Mouse (Mus musculus): ENCODE results near the gene Dazap1.
A peak's percentile ranks its signal among the peaks of the same experiment; 100 is the strongest.

Dazap1 gene

DNA sequence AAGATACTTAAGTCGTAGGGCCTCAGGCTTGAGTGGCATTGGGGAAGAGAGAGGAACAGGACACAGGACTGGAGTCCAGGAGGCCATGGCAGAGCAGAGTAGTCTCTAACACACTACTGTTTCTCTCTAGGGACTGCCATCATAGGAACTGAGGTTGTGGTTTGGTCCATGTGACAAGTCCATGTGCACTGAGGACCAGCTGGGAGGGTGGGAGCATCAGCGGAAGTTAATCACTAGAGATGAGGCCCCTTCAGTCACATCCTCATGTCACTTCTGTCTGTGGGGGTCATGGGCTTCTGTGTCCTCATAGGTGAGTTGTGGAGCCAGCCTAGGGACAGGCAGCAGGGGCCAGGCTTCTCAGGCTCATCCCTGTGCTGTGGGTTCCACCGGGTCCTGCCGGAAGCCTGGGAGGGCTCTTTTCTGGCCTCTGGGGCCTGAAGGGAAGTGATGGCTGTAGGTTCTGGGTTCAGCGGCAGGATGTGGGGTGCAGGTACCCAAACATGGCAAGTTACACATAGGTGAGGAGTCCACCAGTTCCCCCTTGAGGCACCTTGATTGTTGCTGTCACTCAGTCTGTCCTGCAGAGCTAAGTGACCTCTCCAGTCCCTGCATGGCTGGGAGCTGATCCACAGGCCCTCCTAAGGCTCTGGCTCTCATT is 10.0 kb downstream of the Dazap1 start:
- DNase-seq (ENCODE audit: low read depth, low spot score): peak; percentile 36

- DNase-seq (ENCODE audit: low read depth, low spot score): no peak
Measured at GRCm38 (mm10) chr10:80271870-80272585, 10.7 kb downstream of the Dazap1 start.

DNA sequence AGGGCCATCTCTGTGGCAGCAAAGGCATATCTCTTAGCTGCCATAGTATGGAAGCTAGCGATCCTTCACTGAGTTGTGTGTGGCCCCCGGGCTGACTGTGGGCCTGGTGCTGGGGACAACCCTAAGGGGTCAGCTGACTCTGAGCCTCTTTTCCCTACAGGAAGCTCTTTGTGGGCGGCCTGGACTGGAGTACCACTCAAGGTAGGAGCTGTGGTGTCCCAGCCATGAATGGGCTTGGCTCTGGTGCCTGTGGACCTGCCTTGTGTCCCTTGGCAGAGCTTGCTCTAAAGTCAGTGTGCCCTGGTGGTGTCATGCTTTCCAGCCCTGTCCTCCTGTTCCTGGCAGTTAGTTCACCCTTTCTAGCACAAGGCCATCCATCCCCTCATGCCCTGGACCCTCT is 12.6 kb downstream of the Dazap1 start:
- no peak for DNase-seq (ENCODE audit: low read depth, low spot score)

DNA sequence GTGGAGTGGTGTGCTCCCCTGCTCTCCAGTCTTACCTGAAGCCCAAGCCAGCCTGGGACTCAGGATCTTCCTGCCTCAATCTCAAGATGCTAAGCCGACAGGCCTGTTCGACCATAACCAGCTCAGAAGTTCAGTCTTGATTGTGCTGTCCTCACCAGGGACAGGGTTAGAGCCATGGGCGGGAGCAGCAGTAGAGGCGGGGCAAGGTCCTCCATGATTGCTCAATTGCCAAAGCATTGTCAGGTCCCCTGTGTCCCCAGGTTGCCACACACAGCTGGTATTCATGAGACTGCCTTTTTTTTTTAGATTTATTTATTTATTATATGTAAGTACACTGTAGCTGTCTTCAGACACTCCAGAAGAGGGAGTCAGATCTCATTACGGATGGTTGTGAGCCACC is 15.0 kb downstream of the Dazap1 start:
- DNase-seq (ENCODE audit: low read depth, low spot score): no peak

DNA sequence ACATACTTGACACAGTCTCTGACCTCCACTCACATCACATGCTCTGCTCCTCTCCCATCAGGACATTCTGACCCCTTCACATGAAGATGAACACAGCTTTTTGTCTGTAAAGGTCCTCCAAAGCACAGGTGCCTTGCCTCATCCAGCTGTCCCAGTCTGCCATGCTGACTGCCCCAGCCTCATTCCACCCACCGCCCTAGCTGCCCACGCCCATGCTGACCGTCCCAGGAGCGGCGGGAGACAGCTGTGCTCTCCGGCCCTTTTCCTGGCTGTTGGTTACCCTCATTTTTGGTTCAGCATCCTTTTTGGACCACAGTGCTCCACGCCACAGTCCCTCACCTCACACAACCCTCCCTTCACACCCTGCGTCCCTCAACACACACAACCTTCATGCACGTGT is 17.1 kb downstream of the Dazap1 start:
- no peak for DNase-seq (ENCODE audit: low read depth, low spot score)

GRCm38 (mm10) chr10:80279273-80279672 is 18.0 kb downstream of the Dazap1 start:
- no peak for DNase-seq (ENCODE audit: low read depth, low spot score)

GRCm38 (mm10) chr10:80281304-80281703 is 20.0 kb downstream of the Dazap1 start:
- no peak for DNase-seq (ENCODE audit: low read depth, low spot score)

GRCm38 (mm10) chr10:80281921-80282371 is 20.7 kb downstream of the Dazap1 start:
- no peak for DNase-seq (ENCODE audit: low read depth, low spot score)

DNA sequence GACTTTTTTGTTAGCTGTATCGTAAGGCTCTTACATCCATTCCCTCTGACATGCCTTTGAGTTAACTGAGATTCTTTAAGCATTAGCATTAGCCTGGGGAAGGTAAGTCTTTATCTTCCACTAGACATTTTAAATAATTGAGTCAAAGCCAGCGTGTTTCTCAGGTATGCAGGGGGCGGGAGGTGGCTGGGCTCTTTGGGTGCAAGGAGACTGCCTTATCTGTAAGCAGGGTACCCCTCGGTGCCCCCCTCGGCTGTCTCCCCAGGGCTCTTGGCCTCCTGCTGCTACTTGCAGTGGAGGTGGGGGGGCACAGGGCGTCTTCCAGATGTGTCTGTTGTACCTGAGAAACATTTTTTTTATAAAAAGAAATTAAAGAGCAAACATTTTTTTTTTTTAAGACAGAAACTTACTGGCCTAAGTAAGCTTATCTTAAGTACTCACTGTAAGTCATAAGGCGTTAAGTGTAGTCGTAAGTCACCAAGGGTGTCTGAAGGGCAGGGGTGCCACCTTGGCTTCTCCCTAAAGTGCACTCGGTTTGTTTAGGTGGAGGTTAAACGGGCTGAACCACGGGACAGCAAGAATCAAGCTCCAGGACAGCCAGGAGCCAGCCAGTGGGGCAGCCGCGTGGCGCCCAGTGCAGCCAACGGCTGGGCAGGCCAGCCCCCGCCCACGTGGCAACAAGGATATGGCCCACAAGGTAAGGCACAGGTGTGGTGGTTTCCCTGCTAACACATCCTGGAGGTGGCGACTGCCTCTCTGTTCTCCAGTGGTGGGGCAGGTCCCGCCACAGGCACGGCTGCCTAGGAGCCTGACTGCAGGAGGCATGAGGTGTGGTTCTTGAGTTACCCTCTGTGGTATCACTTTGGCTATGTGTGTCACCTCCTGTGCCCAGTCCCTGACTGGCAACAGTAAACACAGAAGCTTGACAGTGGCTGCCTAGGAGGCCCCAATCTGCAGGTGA is 21.5 kb downstream of the Dazap1 start:
- no peak for DNase-seq (ENCODE audit: low read depth, low spot score)

DNA sequence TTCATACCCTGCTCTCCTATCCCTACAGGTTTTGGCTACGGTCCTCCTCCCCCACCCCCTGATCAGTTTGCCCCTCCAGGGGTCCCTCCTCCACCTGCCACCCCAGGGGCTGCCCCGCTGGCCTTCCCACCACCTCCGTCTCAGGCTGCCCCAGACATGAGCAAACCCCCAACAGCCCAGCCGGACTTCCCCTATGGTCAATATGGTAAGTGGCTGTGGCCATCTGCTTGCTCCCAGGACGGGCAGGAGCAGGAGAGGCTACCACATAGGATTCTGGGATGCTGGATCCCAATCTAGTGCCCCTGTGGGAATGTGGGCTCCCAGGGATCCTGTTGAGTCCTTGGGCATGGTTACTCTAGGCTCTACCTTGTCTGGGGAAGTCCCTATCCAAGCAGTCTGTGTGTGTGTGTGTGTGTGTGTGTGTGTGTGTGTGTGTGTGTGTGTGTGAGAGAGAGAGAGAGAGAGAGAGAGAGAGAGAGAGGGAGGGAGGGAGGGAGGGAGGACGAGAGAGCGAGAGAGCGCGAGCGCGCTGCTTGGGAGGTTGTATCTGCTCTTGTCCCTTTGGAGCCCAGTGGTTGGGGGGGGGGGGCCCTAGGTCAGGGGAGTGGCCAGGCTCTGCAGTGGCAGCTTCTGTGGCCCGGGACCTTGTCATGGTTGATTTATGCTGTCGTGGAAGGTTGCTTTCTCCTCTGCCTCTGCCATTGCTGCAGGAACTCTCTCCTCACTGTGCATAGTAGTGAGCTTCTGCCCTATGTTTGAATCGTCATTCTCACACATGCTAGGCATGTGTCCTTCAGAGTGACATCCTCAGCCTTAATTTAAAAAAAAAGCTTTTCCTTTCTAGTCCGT is 24.2 kb downstream of the Dazap1 start:
- no peak for DNase-seq (ENCODE audit: low read depth, low spot score)

DNA sequence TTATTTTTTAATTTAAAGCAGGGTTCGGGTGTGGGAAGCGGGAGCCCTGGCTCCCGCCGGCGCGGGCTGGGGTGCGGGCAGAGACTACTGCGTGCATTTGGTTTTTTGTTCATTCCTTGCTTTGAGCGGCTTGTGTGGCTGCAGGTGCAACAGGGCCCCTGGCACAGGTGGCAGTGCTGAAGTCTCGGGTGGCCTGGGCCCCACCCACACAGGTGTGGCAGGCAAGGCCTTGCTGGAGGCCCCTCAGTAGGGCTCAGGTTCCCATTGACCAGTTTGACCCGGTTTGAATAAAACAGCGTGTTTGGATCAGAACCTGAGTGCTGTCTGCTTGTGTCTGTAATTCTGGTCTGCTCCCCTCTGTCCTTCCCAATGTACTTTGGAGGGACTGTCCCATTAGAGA is 26.8 kb downstream of the Dazap1 start:
- DNase-seq (ENCODE audit: low read depth, low spot score): no peak

DNA sequence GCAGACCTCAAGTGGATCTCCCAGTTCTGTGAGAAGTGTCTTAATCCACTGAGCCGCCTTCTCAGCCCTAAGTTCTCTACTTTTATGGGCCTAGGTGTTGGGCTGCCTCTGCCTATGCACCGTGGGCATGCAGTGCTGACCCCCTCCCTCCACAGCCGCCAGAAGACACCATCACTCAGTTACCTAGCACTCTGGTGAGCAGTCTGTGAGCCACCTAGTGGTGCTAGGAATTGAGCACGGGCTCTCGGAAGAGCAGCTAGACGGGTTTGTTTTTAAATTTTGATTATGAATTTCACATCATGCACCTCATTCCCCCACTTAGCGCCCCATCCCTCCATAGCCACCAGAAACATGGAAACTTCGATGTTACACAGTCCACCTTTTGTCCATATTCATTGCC is 27.4 kb downstream of the Dazap1 start:
- DNase-seq (ENCODE audit: low read depth, low spot score): peak; percentile 30

DNA sequence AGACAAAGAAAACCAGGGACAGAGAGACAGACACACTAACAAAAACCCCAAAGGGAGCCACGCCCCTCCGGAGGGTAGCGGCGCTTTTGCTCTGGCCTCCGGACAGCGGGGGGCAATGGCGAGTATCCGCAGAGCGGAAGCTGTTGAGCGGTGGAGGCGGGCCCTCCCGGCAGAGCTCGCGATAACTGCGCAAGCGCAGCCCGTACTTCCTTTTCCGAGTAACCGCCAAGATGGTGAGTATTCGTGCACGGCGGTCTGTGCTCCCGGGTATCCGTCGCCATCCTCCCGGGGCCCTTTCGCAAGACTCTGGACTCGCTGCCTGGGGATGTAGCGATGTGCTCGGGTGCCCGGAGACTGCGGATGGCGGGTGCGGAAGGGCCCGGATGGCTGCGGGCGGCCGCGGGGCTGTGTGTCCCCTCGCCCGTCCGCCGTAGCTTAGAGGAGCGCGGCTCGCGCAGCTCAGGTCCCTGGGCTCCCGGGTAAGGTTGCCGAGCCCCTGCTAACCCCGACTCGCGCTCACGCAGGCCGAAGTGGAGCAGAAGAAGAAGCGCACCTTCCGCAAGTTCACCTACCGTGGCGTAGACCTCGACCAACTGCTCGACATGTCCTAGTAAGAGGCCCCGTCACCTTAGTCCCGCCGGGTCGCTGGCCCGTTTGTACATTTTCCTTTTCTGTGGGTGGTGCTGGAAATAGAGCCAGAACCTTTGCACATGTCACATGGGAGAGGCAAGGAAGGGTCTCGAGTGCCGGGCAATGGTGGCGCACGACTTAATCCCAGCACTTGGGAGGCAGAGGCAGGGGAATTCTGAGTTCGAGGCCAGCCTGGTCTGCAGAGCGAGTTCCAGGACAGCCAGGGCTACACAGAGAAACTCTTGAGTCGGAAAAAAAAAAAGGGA is 31.2 kb downstream of the Dazap1 start, which contains the start of gene Rps15:
Rps15 (plus strand) TSS at position 203 of the 896 bp plus-strand sequence.
- DNase-seq (ENCODE audit: low read depth, low spot score): peak; percentile 98

- peak; percentile 30 for DNase-seq (ENCODE audit: low read depth, low spot score)
Measured at GRCm38 (mm10) chr10:80293325-80293724, 32.0 kb downstream of the Dazap1 start.

DNA sequence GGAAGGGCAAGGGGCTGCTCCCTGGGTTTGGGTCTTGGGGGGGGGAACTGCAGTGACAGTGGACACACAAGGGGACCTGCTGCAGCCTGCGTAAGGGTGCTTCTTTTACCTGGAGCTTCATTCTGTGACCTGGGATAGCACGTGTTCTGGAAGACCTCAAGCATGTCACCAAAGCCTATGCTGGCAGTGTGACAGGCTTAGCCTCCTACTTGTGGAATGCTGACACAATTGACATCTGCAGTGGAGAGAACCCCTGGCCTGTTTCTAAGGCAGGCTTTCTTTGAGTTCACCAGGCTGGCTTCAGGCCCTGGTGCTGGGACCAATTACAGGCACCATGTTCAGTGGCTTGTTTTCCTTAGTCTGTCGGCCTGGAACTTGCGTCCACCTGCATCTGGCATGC is 33.0 kb downstream of the Dazap1 start:
- DNase-seq (ENCODE audit: low read depth, low spot score): no peak

DNA sequence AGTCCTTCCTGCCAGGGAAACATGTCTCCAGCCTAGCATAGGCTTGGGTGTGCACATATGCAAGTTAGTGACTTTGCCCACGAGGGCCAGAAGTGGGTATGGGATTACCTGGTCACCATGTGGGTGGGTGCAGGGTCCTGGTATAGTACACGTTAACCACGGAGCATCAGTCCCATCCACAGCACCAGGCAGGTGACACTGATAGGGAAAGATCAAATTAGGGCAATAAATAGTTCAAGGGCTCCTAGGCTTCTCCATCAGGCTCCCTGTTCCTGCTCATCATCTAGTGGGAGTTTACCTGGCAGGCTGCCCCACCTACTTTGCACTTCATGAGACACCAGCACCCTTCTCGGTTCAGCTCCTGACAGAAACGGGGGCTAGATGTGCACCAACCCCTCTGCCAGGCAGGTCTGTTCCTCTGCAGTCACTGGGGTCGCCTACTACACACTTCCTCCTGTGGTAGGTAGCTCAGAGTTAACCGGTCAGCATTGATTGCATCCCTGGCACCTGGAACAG is 33.6 kb downstream of the Dazap1 start:
- DNase-seq (ENCODE audit: low read depth, low spot score): no peak

DNA sequence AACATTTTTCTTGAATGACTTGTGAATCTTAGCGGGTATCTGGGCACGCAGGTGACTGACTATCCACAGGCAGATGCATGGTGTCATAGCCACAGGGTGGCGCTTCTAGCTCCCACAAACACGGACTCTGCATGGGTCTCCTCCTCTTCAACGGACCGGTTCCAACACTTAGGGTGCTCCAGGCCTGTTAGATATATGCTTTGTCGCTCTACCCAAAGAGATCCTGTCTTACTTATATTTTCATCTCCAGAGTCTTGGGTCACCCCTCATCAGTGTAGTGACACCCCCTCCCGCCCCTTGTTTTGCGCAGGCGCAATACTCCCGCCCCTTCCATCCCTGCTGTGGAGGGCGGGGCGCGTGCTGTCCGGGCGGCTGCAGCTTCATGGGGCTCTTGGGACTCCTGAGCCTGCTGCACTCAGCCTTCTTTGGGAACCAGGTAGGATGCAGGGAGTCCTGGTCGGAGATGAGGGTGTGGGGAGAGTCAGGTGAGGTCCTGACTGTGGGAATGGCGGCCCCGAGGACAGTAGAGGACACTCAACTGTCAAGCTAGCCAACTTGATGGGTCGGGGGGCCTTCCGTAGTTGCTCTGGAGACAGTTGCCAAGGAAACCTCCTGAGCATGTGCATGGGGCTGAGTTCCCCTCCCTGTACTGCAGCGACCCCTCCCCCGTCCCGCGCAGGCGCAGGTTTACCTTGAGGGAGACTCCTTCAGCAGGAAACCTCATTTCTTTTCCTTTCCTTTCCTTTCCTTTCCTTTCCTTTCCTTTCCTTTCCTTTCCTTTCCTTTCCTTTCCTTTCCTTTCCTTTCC is 34.5 kb downstream of the Dazap1 start, which contains the start of gene Apc2:
Apc2 (plus strand) TSS at position 360 of the 808 bp plus-strand sequence.
- DNase-seq (ENCODE audit: low read depth, low spot score): peak; percentile 87

DNA sequence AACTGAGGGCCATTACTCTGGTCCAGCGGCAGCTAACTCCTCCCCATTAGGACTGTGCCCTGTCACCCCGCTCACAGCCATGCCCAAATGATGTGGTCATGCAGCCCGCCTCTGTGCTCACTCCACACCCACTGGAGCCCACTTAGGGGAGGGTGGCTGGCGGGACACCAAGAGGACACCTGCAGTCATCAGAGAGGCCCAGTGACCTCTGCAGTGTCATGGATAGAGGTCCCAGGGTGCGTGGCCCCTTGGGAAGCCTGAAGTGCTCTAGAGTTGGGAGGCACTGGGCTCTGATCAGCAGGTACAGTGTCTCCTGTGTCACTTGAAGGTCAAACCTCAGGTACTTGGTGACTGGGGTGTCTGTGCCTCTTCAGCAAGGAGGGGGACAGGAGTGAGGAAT is 35.5 kb downstream of the Dazap1 start:
- DNase-seq (ENCODE audit: low read depth, low spot score): no peak
